27 mouse cellular contexts compared by ENCODE assay signal in the genomic region with DNA sequence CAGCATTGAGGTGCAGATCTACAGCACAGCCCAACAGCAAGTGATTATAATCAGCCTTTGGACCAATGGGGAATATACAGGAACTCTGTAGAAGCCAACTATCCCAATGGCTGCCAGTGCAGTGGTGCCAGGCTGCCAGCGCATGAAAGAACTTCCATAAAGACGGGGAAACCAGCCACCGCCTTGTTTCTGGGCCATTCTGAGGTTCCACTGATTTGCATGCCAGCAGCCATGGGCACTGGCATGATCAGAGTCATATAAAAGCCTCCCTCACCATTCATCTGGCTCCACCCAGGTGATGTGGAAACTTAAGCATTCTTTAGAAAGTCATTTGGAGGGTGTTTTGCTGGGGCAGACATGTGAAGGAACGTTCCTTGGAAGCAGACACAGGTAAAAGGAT. TPM values are rescaled to one million over a fixed set of nuclear protein-coding genes. Genes with fewer than 3 reads are reported as not detected.
DNase-seq lines count a peak whose midpoint lies in the region; ATAC-seq and TF ChIP-seq lines count a peak whose summit lies in the region.
"Had no signal": no experiment of that assay in that cellular context is flagged by ENCODE, and none has a peak within 500 bp of the region (broad histone marks: within the 10 kb centered on the region; RNA-seq: fewer than 3 reads in every experiment).

No protein-coding gene starts in this region.

- TF ChIP-seq CTCF in spleen, adult 2 months (IDR thresholded peaks at IDR 0.05; ENCODE audit: extremely low read depth, insufficient read depth, insufficient read length, insufficient replicate concordance) = no peak

- H3K27me3 ChIP-seq in spleen, adult 2 months (ENCODE audit: control insufficient read depth, insufficient read depth, low read length) = no peaks in the 10 kb centered on the region
- H3K27me3 ChIP-seq in splenic B cell, adult 2 months (ENCODE audit: control insufficient read depth, insufficient read depth, low read length, poor library complexity, severe bottlenecking) = no peaks in the 10 kb centered on the region
- H3K27me3 ChIP-seq: CH12.LX; embryonic facial prominence, embryonic 13.5 days; forebrain, embryonic 12.5 days; forebrain, embryonic 15.5 days; heart, embryonic 12.5 days; heart, embryonic 15.5 days; hindbrain, embryonic 13.5 days had no signal

- no peak for TF ChIP-seq POLR2A in spleen, adult 2 months (IDR thresholded peaks at IDR 0.05; ENCODE audit: low read depth, low read length)

- no peak overlapping the region for H3K4me3 ChIP-seq in spleen, adult 2 months (ENCODE audit: extremely low read depth, insufficient read depth, insufficient read length)
- H3K4me3 ChIP-seq: embryonic facial prominence, embryonic 13.5 days; erythroblast, embryonic 14.5 days; forebrain, embryonic 12.5 days; forebrain, embryonic 15.5 days; heart, embryonic 12.5 days; heart, embryonic 15.5 days; hindbrain, embryonic 10.5 days; hindbrain, embryonic 13.5 days had no signal

- DNase-seq in spleen, adult 2 months (ENCODE audit: low read depth in 1 of 2, low spot score in 2 of 2) = peak in 1 of 2 experiments; percentile 30
- no peak for DNase-seq in spleen, postnatal 10 days (ENCODE audit: low spot score in 2 of 2)
- DNase-seq in splenic B cell, adult 2 months (ENCODE audit: low read depth, low spot score) = peak; percentile 67
- no peak for DNase-seq in frontal cortex, postnatal 10 days (ENCODE audit: low spot score in 2 of 2)
- DNase-seq in adrenal gland, postnatal 36 days = no peak
- DNase-seq: adrenal gland, postnatal 10 days; cerebellum, adult 11 months; cerebellum, adult 2 months; cerebellum, adult 9-11 months; cerebellum, postnatal 25 days; gastrocnemius, postnatal 10 days; gastrocnemius, postnatal 36 days; heart, postnatal 10 days; heart, postnatal 36 days had no signal

- ATAC-seq in monocyte, adult 5-6 weeks (replicated peaks; ENCODE audit: insufficient number of reproducible peaks, low FRiP score, low TSS enrichment, poor library complexity, severe bottlenecking) = 0 out of 2 replicates have a peak, but pooled peaks have one; percentile 9
- ATAC-seq: forebrain, embryonic 15.5 days; hindbrain, embryonic 16.5 days; Patski had no signal

- WGBS in spleen, adult 2 months = 43% methylated on average over 4 of the region's 4 CpGs

- H3K4me1 ChIP-seq in spleen, adult 2 months (ENCODE audit: control insufficient read depth, insufficient read depth, insufficient read length) = peaks cover 16% of the 10 kb centered on the region; the same call in 1 of the 2 replicates
- H3K4me1 ChIP-seq: embryonic facial prominence, embryonic 13.5 days; forebrain, embryonic 12.5 days; forebrain, embryonic 15.5 days; heart, embryonic 12.5 days; heart, embryonic 15.5 days; hindbrain, embryonic 10.5 days; hindbrain, embryonic 13.5 days had no signal

- H3K36me3 ChIP-seq in spleen, adult 2 months (ENCODE audit: control insufficient read depth, insufficient read depth, low read length) = no peaks in the 10 kb centered on the region
- no peaks in the 10 kb centered on the region for H3K36me3 ChIP-seq in splenic B cell, adult 2 months (ENCODE audit: control insufficient read depth, insufficient read depth, low read length, poor library complexity, severe bottlenecking)
- H3K36me3 ChIP-seq: embryonic facial prominence, embryonic 13.5 days; forebrain, embryonic 12.5 days; forebrain, embryonic 15.5 days; G1E; heart, embryonic 12.5 days; heart, embryonic 15.5 days; hindbrain, embryonic 10.5 days; hindbrain, embryonic 13.5 days had no signal

- H3K27ac ChIP-seq in spleen, adult 2 months (ENCODE audit: insufficient read depth, low read length) = 0 out of 2 replicates have a peak overlapping the region, but pooled peaks have one; percentile 6
- H3K27ac ChIP-seq: embryonic facial prominence, embryonic 13.5 days; forebrain, embryonic 12.5 days; forebrain, embryonic 15.5 days; heart, embryonic 15.5 days; hindbrain, embryonic 10.5 days; hindbrain, embryonic 13.5 days had no signal

RNA-seq across cellular contexts. Expression of gene Pnpla8, which starts 21.2 kb away (rescaled TPM):
- polyA plus RNA-seq in spleen, adult 2 months (2012; rRNA removed) = 4.2 and 4.6 TPM in 2 replicates
- total RNA-seq in monocyte, adult 5-6 weeks (2017) = 44.8 to 55.6 TPM (median 51.6 TPM) in 3 replicates
- total RNA-seq in adrenal gland, postnatal 36 days (2021) = 100 to 1,000 TPM; 121 to 161 TPM

RNA-seq across cellular contexts. Expression of gene Dnajb9, which starts 32.3 kb away (rescaled TPM):
- polyA plus RNA-seq in spleen, adult 2 months (2012; rRNA removed) = 1.1 and 1.3 TPM in 2 replicates
- 99.3 to 127 TPM (median 119 TPM) in 3 replicates for total RNA-seq in monocyte, adult 5-6 weeks (2017)
- total RNA-seq in adrenal gland, postnatal 36 days (2021) = 10 to 100 TPM; 61.8 to 63.1 TPM
